18 mouse cellular contexts compared by ENCODE assay signal in genomic region chr6:84498076-84498475, GRCm38 (mm10).
"Had no signal": no experiment of that assay in that cellular context is flagged by ENCODE, and none has a peak within 500 bp of the region (broad histone marks: within the 10 kb centered on the region; RNA-seq: fewer than 3 reads in every experiment).

No protein-coding gene starts in this region.

- H3K9ac ChIP-seq: lung, embryonic 14.5 days; midbrain, embryonic 12.5 days; neural tube, embryonic 13.5 days; neural tube, embryonic 15.5 days had no signal

- H3K9me3 ChIP-seq: midbrain, embryonic 10.5 days; midbrain, embryonic 12.5 days; neural tube, embryonic 13.5 days; neural tube, embryonic 15.5 days had no signal

- H3K4me3 ChIP-seq: midbrain, embryonic 10.5 days; midbrain, embryonic 12.5 days; myocyte; neural tube, embryonic 13.5 days; neural tube, embryonic 15.5 days had no signal

- H3K36me3 ChIP-seq: midbrain, embryonic 10.5 days; midbrain, embryonic 12.5 days; neural tube, embryonic 13.5 days; neural tube, embryonic 15.5 days had no signal

- DNase-seq: lung, adult 18-20 months; lung, embryonic 14.5 days; lung, postnatal 10 days; lung, postnatal 4 days; midbrain, embryonic 14.5 days; retina, postnatal 1 day; right cerebral cortex, adult 18-20 months; right cerebral cortex, postnatal 25 days; right cerebral cortex, postnatal 4 days; spleen, adult 18-20 months; thymus, adult 18-20 months; thymus, postnatal 25 days; thymus, postnatal 4 days had no signal

- H3K27me3 ChIP-seq: neural tube, embryonic 13.5 days; neural tube, embryonic 15.5 days had no signal

- H3K27ac ChIP-seq: midbrain, embryonic 10.5 days; midbrain, embryonic 12.5 days; neural tube, embryonic 13.5 days; neural tube, embryonic 15.5 days had no signal
